Mouse (Mus musculus): Measurements from ENCODE around the gene Cald1. TPM values are rescaled to one million over a fixed set of nuclear protein-coding genes. Genes with fewer than 3 reads are reported as not detected.

Gene Cald1
- polyA plus RNA-seq, 1 experiment from 2014 or later, result 58.5 TPM

Other genes starting within 250 kb of the Cald1 start
- 1.7 and 2.2 TPM in 2 replicates for gene Akr1b8, start 244.4 kb upstream of the Cald1 start, polyA plus RNA-seq (2015; fragmentation: Nextera tagmentation; extraction: Ambion mirVana)
- gene Akr1b10, start 214.3 kb upstream of the Cald1 start, polyA plus RNA-seq (2015; fragmentation: Nextera tagmentation; extraction: Ambion mirVana), result 6.1 and 6.2 TPM in 2 replicates
- gene Akr1b7, start 186.2 kb upstream of the Cald1 start, polyA plus RNA-seq (2015; fragmentation: Nextera tagmentation; extraction: Ambion mirVana), result not detected in 2 replicates
- gene Bpgm, start 122.3 kb upstream of the Cald1 start, polyA plus RNA-seq (2015; fragmentation: Nextera tagmentation; extraction: Ambion mirVana), result 64.2 and 68.2 TPM in 2 replicates
- 7.4 and 7.5 TPM in 2 replicates for gene Agbl3, start 181.9 kb downstream of the Cald1 start, polyA plus RNA-seq (2015; fragmentation: Nextera tagmentation; extraction: Ambion mirVana)